Mouse (Mus musculus) myocyte (in vitro differentiated cells): ENCODE results near the gene Hist1h3f. TPM values are rescaled to one million over a fixed set of nuclear protein-coding genes. Genes with fewer than 3 reads are reported as not detected.
"Not testable (repeated sequence)": the region's sequence is repeated elsewhere in the genome, so short reads cannot be mapped to it uniquely, and the experiment has no call there.

Experiments
- H3K27me3 ChIP-seq: one replicate; pipeline ENCODE4 v1.6.1; 2011; ENCODE audit not compliant: control insufficient read depth, insufficient read depth, insufficient read length
- H3K36me3 ChIP-seq: one replicate; pipeline ENCODE4 v1.6.1; 2011; ENCODE audit not compliant: control insufficient read depth, insufficient read depth
- H3K4me2 ChIP-seq: one replicate; pipeline ENCODE4 v1.6.1; 2011; ENCODE audit warnings: low read depth, control low read depth
- H3K4me3 ChIP-seq: one replicate; pipeline ENCODE4 v1.5.1; 2011; ENCODE audit warnings: mild to moderate bottlenecking, control low read depth, moderate library complexity
- H3K79me2 ChIP-seq: one replicate; pipeline ENCODE4 v1.6.1; 2011; ENCODE audit not compliant: control insufficient read depth, insufficient read depth
- H3ac ChIP-seq: one replicate; pipeline ENCODE4 v1.6.1; 2011; ENCODE audit not compliant: control insufficient read depth, insufficient read length
- CEBPB ChIP-seq: IDR thresholded peaks from 2 replicates; pipeline ENCODE4 v1.6.1; 2011; ENCODE audit warnings: mild to moderate bottlenecking, moderate library complexity; ENCODE audit not compliant: poor library complexity, insufficient read depth, severe bottlenecking
- E2F4 ChIP-seq: IDR thresholded peaks from one replicate; pipeline ENCODE4 v1.6.1; 2011; ENCODE audit warnings: mild to moderate bottlenecking, control low read depth, moderate library complexity; ENCODE audit not compliant: insufficient read depth
- MAX ChIP-seq: IDR thresholded peaks from one replicate; pipeline ENCODE4 v1.6.1; 2011; ENCODE audit warnings: low read depth, mild to moderate bottlenecking, control low read depth
- MYOD1 ChIP-seq, 3 experiments: IDR thresholded peaks; one replicate each; pipeline ENCODE4 v1.6.1; 2011; ENCODE audit warnings: control low read depth in 2 of 3, low read depth in 2 of 3, mild to moderate bottlenecking in 2 of 3, moderate library complexity in 1 of 3; ENCODE audit not compliant: insufficient read length in 2 of 3, control insufficient read depth in 1 of 3
- MYOG ChIP-seq, 3 experiments: IDR thresholded peaks; one replicate each; pipeline ENCODE4 v1.6.1; 2011; ENCODE audit warnings: control low read depth in 2 of 3, low read depth in 2 of 3, mild to moderate bottlenecking in 2 of 3; ENCODE audit not compliant: insufficient read length in 2 of 3, control insufficient read depth in 1 of 3, insufficient read depth in 1 of 3
- POLR2A ChIP-seq: IDR thresholded peaks from one replicate; pipeline ENCODE4 v1.6.1; 2011; ENCODE audit warnings: low read depth, mild to moderate bottlenecking, control low read depth, moderate library complexity; ENCODE audit not compliant: insufficient read length
- POLR2AphosphoS2 ChIP-seq: IDR thresholded peaks from one replicate; pipeline ENCODE4 v1.6.1; 2011; ENCODE audit warnings: low read depth, control low read depth; ENCODE audit not compliant: insufficient read length
- REST ChIP-seq: IDR thresholded peaks from one replicate; pipeline ENCODE4 v1.6.1; 2011; ENCODE audit warnings: mild to moderate bottlenecking, control low read depth, moderate library complexity; ENCODE audit not compliant: insufficient read depth, insufficient read length
- SRF ChIP-seq: IDR thresholded peaks from one replicate; pipeline ENCODE4 v1.6.1; 2011; ENCODE audit warnings: low read depth; ENCODE audit not compliant: control insufficient read depth, insufficient read length
- TCF12 ChIP-seq: IDR thresholded peaks from one replicate; pipeline ENCODE4 v1.6.1; 2011; ENCODE audit warnings: mild to moderate bottlenecking, control low read depth; ENCODE audit not compliant: poor library complexity, insufficient read depth, severe bottlenecking
- TCF3 ChIP-seq: IDR thresholded peaks from one replicate; pipeline ENCODE4 v1.6.1; 2011; ENCODE audit warnings: low read depth, control low read depth; ENCODE audit not compliant: insufficient read length
- USF1 ChIP-seq: IDR thresholded peaks from one replicate; pipeline ENCODE4 v1.6.1; 2011; ENCODE audit warnings: low read depth, mild to moderate bottlenecking, control low read depth, moderate library complexity
- polyA plus RNA-seq: library from polyadenylated mRNA; unstranded; fragments of >200 nt; fragmentation: generic; extraction: Trizol; gene quantifications from one replicate; pipeline ENCODE4 v1.2.1, GENCODE M21; 2012; ENCODE audit warnings: missing spikeins

Gene Hist1h3f
- polyA plus RNA-seq, 1 experiment: 0.91 TPM

DNA sequence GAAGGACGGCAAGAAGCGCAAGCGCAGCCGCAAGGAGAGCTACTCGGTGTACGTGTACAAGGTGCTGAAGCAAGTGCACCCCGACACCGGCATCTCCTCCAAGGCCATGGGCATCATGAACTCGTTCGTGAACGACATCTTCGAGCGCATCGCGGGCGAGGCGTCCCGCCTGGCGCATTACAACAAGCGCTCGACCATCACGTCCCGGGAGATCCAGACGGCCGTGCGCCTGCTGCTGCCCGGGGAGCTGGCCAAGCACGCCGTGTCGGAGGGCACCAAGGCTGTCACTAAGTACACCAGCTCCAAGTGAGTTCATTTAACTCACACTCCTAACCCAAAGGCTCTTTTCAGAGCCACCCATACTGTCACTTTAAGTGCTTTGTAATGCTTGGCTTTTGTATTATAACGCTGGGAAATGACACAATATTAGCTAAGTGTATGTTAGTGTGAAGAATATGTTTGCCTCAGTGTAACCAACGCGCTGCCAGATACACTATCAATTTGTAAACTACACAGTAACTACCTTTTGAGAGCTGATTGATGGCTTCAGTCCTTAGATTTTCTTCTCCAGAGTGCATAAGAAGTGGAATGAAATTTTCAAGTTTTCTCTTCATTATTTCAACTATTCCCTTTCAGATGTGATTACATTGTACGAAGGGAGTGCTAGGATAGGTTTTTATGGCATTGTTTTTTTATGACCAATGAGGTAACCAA, 27.8 kb downstream of the Hist1h3f start:
- not testable (repeated sequence) for H3K79me2 ChIP-seq, H3K27me3 ChIP-seq, H3K36me3 ChIP-seq, H3ac ChIP-seq
- Histone ChIP-seq H3K4me3 (peak overlapping the region; percentile 27), H3K4me2 (peak overlapping the region; percentile 64)
- TF ChIP-seq POLR2AphosphoS2 (peak; percentile 82), POLR2A (peak; percentile 78)

DNA sequence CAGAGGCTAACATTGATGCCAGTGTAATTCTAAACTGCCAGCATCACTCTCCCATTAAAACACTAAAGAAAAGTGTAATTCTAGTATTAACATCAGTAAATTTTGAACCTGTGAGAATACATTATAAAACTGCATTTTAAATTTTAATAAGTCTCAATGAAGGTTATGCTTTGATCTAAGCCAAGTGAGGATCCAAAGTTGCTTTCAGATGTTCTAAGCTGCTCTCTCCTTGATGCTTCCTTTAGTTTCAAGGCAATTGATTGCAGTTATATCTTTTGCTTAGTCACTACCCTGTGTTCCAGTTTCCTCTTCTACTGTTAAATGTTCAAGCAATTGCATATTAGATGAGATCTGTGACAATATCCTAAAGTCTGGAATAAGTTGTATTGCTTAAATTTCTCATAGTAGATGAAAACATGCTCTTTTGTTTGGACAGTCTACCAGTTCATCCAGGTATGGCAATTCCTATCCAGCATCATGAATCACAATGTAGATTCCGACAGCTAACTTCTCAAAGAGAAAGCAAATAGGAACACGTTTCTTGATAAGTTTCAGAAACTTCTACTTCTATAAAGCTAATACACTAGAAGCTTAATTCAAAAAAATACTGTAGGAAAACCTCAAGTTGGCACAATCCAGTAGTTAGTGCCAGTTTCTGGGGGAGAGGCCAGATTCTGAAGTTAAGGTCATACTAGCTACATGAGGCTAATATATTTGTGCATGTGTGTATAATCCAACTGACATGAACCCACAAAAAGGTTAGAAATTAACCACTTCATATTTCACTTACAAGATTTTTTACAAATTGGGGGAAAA, 28.6 kb downstream of the Hist1h3f start:
- Histone ChIP-seq H3K36me3 (no peaks in the 10 kb centered on the region), H3K27me3 (no peaks in the 10 kb centered on the region), H3K4me3 (peak overlapping the region; percentile 27), H3K79me2 (no peaks in the 10 kb centered on the region), H3ac (no peak overlapping the region), H3K4me2 (peak overlapping the region; percentile 64)
- TF ChIP-seq REST (no peak), USF1 (no peak), POLR2AphosphoS2 (no peak)

DNA sequence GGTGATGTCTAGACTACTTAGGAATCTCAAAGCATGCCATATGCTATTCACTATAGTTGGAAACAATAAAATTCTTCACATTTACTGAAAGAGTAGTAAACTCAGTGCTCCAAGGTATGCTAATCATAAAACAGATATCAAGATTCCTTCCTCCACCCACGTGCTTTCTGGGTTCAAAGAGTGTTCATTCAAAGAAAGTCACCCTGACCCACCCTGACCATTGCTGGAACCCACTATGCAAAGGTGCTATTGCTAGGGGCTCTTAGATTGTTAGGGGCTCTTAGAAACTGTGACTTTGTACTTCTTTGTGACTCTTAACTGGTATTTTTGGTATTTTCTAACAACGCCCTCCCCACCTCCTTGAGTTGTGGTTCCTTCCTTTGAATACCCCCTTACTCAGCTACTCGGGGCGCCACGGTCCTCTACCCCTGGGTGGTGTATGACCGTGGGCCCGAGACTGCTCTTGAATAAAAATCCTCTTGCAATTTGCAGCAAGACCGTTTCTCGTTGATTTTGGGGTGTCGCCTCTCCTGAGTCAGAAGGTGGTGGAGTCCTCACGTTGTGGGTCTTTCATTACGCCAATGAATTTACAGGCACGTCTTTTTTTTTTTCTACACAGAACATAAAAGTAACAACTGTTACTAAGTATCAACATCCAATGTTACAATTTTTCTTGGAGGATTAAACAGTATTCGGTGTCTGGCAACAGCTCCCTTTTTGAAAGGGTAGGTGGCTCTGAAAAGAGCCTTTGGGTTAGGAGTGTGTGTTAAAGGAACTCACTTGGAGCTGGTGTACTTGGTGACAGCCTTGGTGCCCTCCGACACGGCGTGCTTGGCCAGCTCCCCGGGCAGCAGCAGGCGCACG, 29.4 kb downstream of the Hist1h3f start:
- not testable (repeated sequence) for H3K36me3 ChIP-seq, H3K79me2 ChIP-seq
- peak overlapping the region; percentile 27 for H3K4me3 ChIP-seq

DNA sequence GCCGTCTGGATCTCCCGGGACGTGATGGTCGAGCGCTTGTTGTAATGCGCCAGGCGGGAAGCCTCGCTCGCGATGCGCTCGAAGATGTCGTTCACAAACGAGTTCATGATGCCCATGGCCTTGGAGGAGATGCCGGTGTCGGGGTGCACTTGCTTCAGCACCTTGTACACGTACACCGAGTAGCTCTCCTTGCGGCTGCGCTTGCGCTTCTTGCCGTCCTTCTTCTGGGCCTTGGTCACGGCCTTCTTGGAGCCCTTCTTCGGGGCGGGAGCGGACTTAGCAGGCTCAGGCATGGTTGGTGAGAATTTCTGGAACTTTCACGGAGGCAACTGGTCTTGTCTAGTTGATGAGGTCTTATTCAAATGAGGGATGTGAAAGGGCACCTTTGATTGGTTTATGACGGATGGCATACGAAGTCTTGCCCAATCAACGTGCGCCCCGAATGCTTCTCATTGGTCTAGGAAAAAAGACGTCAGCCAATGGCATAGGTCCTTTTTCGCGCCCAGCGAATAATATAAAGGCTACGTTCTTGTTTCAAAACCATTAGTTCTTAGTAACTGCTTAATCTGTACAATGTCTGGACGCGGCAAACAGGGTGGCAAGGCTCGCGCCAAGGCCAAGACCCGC, 30.2 kb downstream of the Hist1h3f start, which contains the start of the genes Hist1h2bf and Hist1h2ad:
Gene Hist1h2bf (minus strand): TSS at position 299 of the 627 bp plus-strand sequence.
Gene Hist1h2ad (plus strand): TSS at position 484 of the 627 bp plus-strand sequence.
- Histone ChIP-seq H3K4me2 (peak within 1 kb of the TSS; percentile 77), H3K4me3 (peak within 1 kb of the TSS; percentile 27)
- not testable (repeated sequence) for H3K27me3 ChIP-seq, H3ac ChIP-seq, H3K36me3 ChIP-seq, H3K79me2 ChIP-seq
- TF ChIP-seq POLR2AphosphoS2 (peak; percentile 84), E2F4 (peak; percentile 83), POLR2A (peak; percentile 65)

More for the DNA sequence above, 29.4 kb downstream of the Hist1h3f start:
- H3K27me3 ChIP-seq, H3ac ChIP-seq: not testable (repeated sequence)
- peak overlapping the region; percentile 64 for H3K4me2 ChIP-seq

DNA sequence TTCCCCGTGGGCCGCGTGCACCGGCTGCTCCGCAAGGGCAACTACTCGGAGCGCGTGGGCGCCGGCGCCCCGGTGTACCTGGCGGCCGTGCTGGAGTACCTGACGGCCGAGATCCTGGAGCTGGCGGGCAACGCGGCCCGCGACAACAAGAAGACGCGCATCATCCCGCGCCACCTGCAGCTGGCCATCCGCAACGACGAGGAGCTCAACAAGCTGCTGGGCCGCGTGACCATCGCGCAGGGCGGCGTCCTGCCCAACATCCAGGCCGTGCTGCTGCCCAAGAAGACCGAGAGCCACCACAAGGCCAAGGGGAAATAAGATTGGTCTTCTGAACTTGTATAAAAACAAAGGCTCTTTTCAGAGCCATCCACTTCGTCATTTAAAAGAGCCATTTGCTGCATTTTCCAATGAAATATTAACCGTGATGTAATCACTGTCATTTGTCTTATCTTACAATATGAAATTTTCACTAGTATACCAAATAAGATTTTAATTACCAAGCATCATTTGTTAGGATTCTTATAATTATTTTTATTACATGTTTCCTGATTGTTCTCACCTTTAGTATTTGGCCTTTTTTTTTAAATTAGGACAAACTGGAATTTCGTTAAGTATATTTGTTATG, 30.8 kb downstream of the Hist1h3f start:
- not testable (repeated sequence) for H3K36me3 ChIP-seq, H3K27me3 ChIP-seq, H3K79me2 ChIP-seq, H3ac ChIP-seq
- TF ChIP-seq POLR2AphosphoS2 (peak; percentile 70), POLR2A (peak; percentile 61)
- Histone ChIP-seq H3K4me2 (peak overlapping the region; percentile 77), H3K4me3 (peak overlapping the region; percentile 27)

DNA sequence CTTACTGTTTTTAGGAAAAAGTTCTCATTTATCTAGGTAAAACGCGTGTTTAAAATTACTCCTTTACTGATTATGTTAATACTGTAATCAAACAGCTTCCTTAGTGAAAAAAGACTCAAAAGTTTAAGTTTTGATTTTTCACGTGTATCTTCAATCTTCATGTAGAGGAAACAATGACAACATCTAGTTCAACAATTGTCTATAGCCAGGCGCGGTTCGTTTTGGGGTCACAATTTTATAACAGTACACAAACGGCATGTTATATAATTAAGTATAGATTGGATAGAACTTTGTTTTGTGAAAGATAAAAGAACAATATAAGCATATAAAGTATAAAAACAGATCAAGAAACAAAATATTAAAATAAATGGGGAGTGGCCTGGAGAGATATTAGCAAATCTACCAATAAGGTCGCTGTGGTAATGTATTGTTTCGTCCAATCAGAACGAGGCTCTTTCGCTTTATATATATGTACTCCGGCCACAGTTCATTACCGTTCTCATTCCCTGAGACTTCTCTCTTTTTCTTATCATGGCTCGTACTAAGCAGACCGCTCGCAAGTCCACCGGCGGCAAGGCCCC, 31.5 kb downstream of the Hist1h3f start, which contains the start of gene Hist1h3d:
Gene Hist1h3d (plus strand): TSS at position 493 of the 581 bp plus-strand sequence.
- Histone ChIP-seq H3K4me2 (peak within 1 kb of the TSS; percentile 81), H3K27me3 (no peaks in the 10 kb centered on the region), H3K79me2 (no peaks in the 10 kb centered on the region), H3ac (no peak within 1 kb of the TSS), H3K36me3 (no peaks in the 10 kb centered on the region), H3K4me3 (peak within 1 kb of the TSS; percentile 27)
- TF ChIP-seq TCF3: no peak
- TF ChIP-seq MYOG (IDR thresholded peaks at IDR 0.05; ENCODE audit: control insufficient read depth in 1 of 3, insufficient read depth in 1 of 3, insufficient read length in 2 of 3, low read depth in 2 of 3): no peak
- TF ChIP-seq REST: no peak
- TF ChIP-seq POLR2AphosphoS2: no peak
- TF ChIP-seq MYOD1 (IDR thresholded peaks at IDR 0.05; ENCODE audit: control insufficient read depth in 1 of 3, insufficient read length in 2 of 3, low read depth in 2 of 3): no peak
- no peak for TF ChIP-seq MAX
- no peak for TF ChIP-seq CEBPB
- TF ChIP-seq SRF: no peak
- TF ChIP-seq POLR2A: no peak
- no peak for TF ChIP-seq USF1
- TF ChIP-seq TCF12: no peak
- no peak for TF ChIP-seq E2F4
